In the genomic region with DNA sequence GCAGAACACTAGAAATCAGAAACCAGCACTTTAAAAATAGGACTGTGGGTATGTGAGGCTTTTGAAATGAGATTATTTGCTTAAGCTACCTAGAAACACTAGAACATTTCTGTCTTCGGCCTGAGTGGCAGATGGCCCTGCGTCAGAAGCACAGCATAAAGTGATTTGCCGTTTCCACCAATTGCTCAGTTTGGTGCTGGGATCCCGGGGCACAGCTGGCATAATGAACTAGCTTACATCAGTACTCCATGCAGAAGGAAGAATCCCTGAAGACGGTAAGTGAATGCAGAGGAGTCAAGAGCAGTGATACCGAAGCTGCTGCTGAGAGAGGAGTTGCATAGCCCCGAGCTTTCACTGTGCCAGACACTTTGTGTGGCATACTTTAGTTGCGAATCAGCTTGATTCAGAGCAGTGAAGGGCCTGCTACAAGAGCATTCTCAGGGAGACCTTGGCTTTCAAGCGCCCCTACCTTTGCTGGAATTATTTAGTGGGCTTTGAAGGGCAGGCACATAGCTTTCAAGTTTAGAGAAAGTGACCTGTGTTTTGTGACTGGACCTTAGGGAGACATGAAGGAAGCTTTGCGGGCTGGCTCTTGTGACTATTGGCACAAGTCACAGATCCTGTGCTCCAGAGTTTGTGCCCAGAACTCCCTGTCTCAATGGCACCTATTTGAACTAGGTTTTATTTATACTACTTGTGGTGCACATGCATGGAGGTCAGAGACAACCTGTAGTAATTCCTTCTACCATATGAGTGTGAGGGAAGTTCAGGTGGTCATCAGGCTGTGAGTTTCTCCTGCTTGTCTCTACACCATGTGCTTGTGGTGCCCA, we compare ENCODE assay signal across 10 mouse cellular contexts. TPM values are rescaled to one million over a fixed set of nuclear protein-coding genes. Genes with fewer than 3 reads are reported as not detected.
DNase-seq lines count a peak whose midpoint lies in the region; ATAC-seq lines count a peak whose summit lies in the region.
"Had no signal": no experiment of that assay in that cellular context is flagged by ENCODE, and none has a peak within 500 bp of the region (broad histone marks: within the 10 kb centered on the region; RNA-seq: fewer than 3 reads in every experiment).

No protein-coding gene starts in this region.

- 75% methylated on average over 10 of the region's 10 CpGs for WGBS in forebrain, embryonic 13.5 days
- 79% methylated on average over 10 of the region's 10 CpGs for WGBS in forebrain, embryonic 14.5 days
- WGBS in heart, embryonic 13.5 days, result 60% methylated on average over 10 of the region's 10 CpGs
- 77% methylated on average over 10 of the region's 10 CpGs for WGBS in kidney, embryonic 14.5 days
- WGBS in intestine, embryonic 15.5 days, result 74% methylated on average over 10 of the region's 10 CpGs

- intact Hi-C loops in left cerebral cortex, postnatal 36 days (cut with DNase I), result loop anchor here (10.0 kb wide), 2 partner anchors 205 to 315 kb away; no protein-coding TSS in a partner anchor

- H3K4me3 ChIP-seq in forebrain, embryonic 13.5 days, result no peak overlapping the region
- H3K4me3 ChIP-seq in forebrain, embryonic 14.5 days (ENCODE audit: low read depth, low read length), result no peak overlapping the region
- no peak overlapping the region for H3K4me3 ChIP-seq in heart, embryonic 13.5 days
- no peak overlapping the region for H3K4me3 ChIP-seq in kidney, embryonic 14.5 days (ENCODE audit: low read length)
- no peak overlapping the region for H3K4me3 ChIP-seq in intestine, embryonic 15.5 days (replicated peaks)
- H3K4me3 ChIP-seq: stomach, embryonic 15.5 days had no signal

- no peak for DNase-seq in forebrain, embryonic 14.5 days (ENCODE audit: low spot score)
- peak; percentile 53 for DNase-seq in Muller cell, postnatal 12 days (ENCODE audit: inconsistent ontology term)
- DNase-seq in left cerebral cortex, postnatal 36 days (ENCODE audit: low spot score in 2 of 2), result peak; percentile 74 to 75
- no peak for DNase-seq in testis, postnatal 14 days (ENCODE audit: low spot score)

- no peaks in the 10 kb centered on the region for H3K27me3 ChIP-seq in forebrain, embryonic 13.5 days
- H3K27me3 ChIP-seq in forebrain, embryonic 14.5 days (replicated peaks; ENCODE audit: control insufficient read depth, insufficient read depth, low read length), result no peaks in the 10 kb centered on the region
- H3K27me3 ChIP-seq in heart, embryonic 13.5 days (replicated peaks), result no peaks in the 10 kb centered on the region
- no peaks in the 10 kb centered on the region for H3K27me3 ChIP-seq in kidney, embryonic 14.5 days (ENCODE audit: control insufficient read depth, insufficient read depth, low read length)
- H3K27me3 ChIP-seq in intestine, embryonic 15.5 days (replicated peaks), result no peaks in the 10 kb centered on the region
- H3K27me3 ChIP-seq: stomach, embryonic 15.5 days had no signal

- H3K4me2 ChIP-seq in forebrain, embryonic 13.5 days, result no peak overlapping the region
- no peak overlapping the region for H3K4me2 ChIP-seq in forebrain, embryonic 14.5 days (ENCODE audit: low read length)
- no peak overlapping the region; the same call in 1 of the 2 replicates for H3K4me2 ChIP-seq in heart, embryonic 13.5 days
- no peak overlapping the region for H3K4me2 ChIP-seq in kidney, embryonic 14.5 days (replicated peaks; ENCODE audit: low read depth, low read length)
- no peak overlapping the region for H3K4me2 ChIP-seq in intestine, embryonic 15.5 days (replicated peaks)
- H3K4me2 ChIP-seq: stomach, embryonic 15.5 days had no signal

- ATAC-seq in forebrain, embryonic 13.5 days, result no peak
- no peak for ATAC-seq in forebrain, embryonic 14.5 days
- no peak for ATAC-seq in heart, embryonic 13.5 days (ENCODE audit: extremely low read depth, insufficient number of reproducible peaks, low FRiP score, low TSS enrichment)
- no peak for ATAC-seq in kidney, embryonic 14.5 days (ENCODE audit: low FRiP score, low TSS enrichment)
- ATAC-seq in intestine, embryonic 15.5 days, result no peak

- peaks cover 17% of the 10 kb centered on the region for H3K36me3 ChIP-seq in forebrain, embryonic 13.5 days (ENCODE audit: poor library complexity, severe bottlenecking)
- H3K36me3 ChIP-seq in forebrain, embryonic 14.5 days (ENCODE audit: control insufficient read depth, insufficient read depth, low read length), result peaks cover 18% of the 10 kb centered on the region
- peaks cover 26% of the 10 kb centered on the region for H3K36me3 ChIP-seq in heart, embryonic 13.5 days
- H3K36me3 ChIP-seq in kidney, embryonic 14.5 days (ENCODE audit: control insufficient read depth, insufficient read depth, low read length), result peaks cover 7% of the 10 kb centered on the region
- peaks cover 4% of the 10 kb centered on the region for H3K36me3 ChIP-seq in intestine, embryonic 15.5 days

- no peak overlapping the region for H3K9ac ChIP-seq in forebrain, embryonic 13.5 days
- no peak overlapping the region for H3K9ac ChIP-seq in forebrain, embryonic 14.5 days (ENCODE audit: low read length)
- 0 out of 2 replicates have a peak overlapping the region, but pooled peaks have one; percentile 20 for H3K9ac ChIP-seq in heart, embryonic 13.5 days
- no peak overlapping the region for H3K9ac ChIP-seq in kidney, embryonic 14.5 days (ENCODE audit: low read depth, low read length)
- H3K9ac ChIP-seq in intestine, embryonic 15.5 days, result no peak overlapping the region
- H3K9ac ChIP-seq: stomach, embryonic 15.5 days had no signal

- H3K4me1 ChIP-seq in forebrain, embryonic 13.5 days, result 0 out of 2 replicates have a peak, but pooled peaks cover 4% of the 10 kb centered on the region
- H3K4me1 ChIP-seq in forebrain, embryonic 14.5 days (ENCODE audit: control insufficient read depth, insufficient read depth, low read length), result no peaks in the 10 kb centered on the region
- H3K4me1 ChIP-seq in heart, embryonic 13.5 days, result peaks cover 34% of the 10 kb centered on the region
- H3K4me1 ChIP-seq in kidney, embryonic 14.5 days (ENCODE audit: control insufficient read depth, insufficient read depth, low read length), result no peaks in the 10 kb centered on the region
- no peaks in the 10 kb centered on the region for H3K4me1 ChIP-seq in intestine, embryonic 15.5 days (replicated peaks)
- H3K4me1 ChIP-seq: stomach, embryonic 15.5 days had no signal

- peak overlapping the region; percentile 25 for H3K27ac ChIP-seq in forebrain, embryonic 13.5 days
- H3K27ac ChIP-seq in forebrain, embryonic 14.5 days (ENCODE audit: low read depth, low read length), result no peak overlapping the region
- peak overlapping the region; percentile 68 for H3K27ac ChIP-seq in heart, embryonic 13.5 days (replicated peaks)
- H3K27ac ChIP-seq in kidney, embryonic 14.5 days (ENCODE audit: low read depth, low read length), result no peak overlapping the region
- no peak overlapping the region for H3K27ac ChIP-seq in intestine, embryonic 15.5 days
- H3K27ac ChIP-seq: stomach, embryonic 15.5 days had no signal

- H3K9me3 ChIP-seq in forebrain, embryonic 13.5 days (replicated peaks), result peaks cover 8% of the 10 kb centered on the region
- no peaks in the 10 kb centered on the region for H3K9me3 ChIP-seq in forebrain, embryonic 14.5 days (replicated peaks; ENCODE audit: control insufficient read depth, low read length)
- peaks cover 8% of the 10 kb centered on the region; the same call in 1 of the 2 replicates for H3K9me3 ChIP-seq in heart, embryonic 13.5 days
- H3K9me3 ChIP-seq in kidney, embryonic 14.5 days (ENCODE audit: control insufficient read depth, low read length), result no peaks in the 10 kb centered on the region; the same call in 1 of the 2 replicates
- no peaks in the 10 kb centered on the region for H3K9me3 ChIP-seq in intestine, embryonic 15.5 days
- H3K9me3 ChIP-seq: stomach, embryonic 15.5 days had no signal

RNA-seq across cellular contexts. Expression of a gene that starts 15.5 kb away (rescaled TPM):
- not detected in 2 replicates for polyA plus RNA-seq in forebrain, embryonic 13.5 days (2015; fragmentation: Nextera tagmentation; extraction: Ambion mirVana)
- not detected in 2 replicates for polyA plus RNA-seq in forebrain, embryonic 14.5 days (2014; fragmentation: Nextera tagmentation; extraction: Ambion mirVana)
- not detected in 2 replicates for polyA plus RNA-seq in heart, embryonic 13.5 days (2015; fragmentation: Nextera tagmentation; extraction: Ambion mirVana)
- not detected for total RNA-seq in left cerebral cortex, postnatal 36 days (2021)
- polyA plus RNA-seq in kidney, embryonic 14.5 days (2014; fragmentation: Nextera tagmentation; extraction: Ambion mirVana), result not detected in 2 replicates
- polyA plus RNA-seq in intestine, embryonic 15.5 days (2015; fragmentation: Nextera tagmentation; extraction: Ambion mirVana), result not detected in 2 replicates
- polyA plus RNA-seq: liver, embryonic 16.5 days; stomach, embryonic 15.5 days had no signal

RNA-seq across cellular contexts. Expression of a gene that starts 31.4 kb away (rescaled TPM):
- 108 and 112 TPM in 2 replicates for polyA plus RNA-seq in forebrain, embryonic 13.5 days (2015; fragmentation: Nextera tagmentation; extraction: Ambion mirVana)
- polyA plus RNA-seq in forebrain, embryonic 14.5 days (2014; fragmentation: Nextera tagmentation; extraction: Ambion mirVana), result 137 and 140 TPM in 2 replicates
- polyA plus RNA-seq in heart, embryonic 13.5 days (2015; fragmentation: Nextera tagmentation; extraction: Ambion mirVana), result 64.2 and 68.9 TPM in 2 replicates
- total RNA-seq in left cerebral cortex, postnatal 36 days (2021), result 100 to 1,000 TPM; 116 to 120 TPM
- 83.4 and 110 TPM in 2 replicates for polyA plus RNA-seq in kidney, embryonic 14.5 days (2014; fragmentation: Nextera tagmentation; extraction: Ambion mirVana)
- polyA plus RNA-seq in intestine, embryonic 15.5 days (2015; fragmentation: Nextera tagmentation; extraction: Ambion mirVana), result 64.8 and 69.3 TPM in 2 replicates

Comparison
In these comparisons a context has a peak if more than half of its experiments do, and no peak if none do; other contexts are left out.
1. H3K27ac ChIP-seq: peak in forebrain, embryonic 13.5 days (single experiment) and heart, embryonic 13.5 days (single experiment); none in forebrain, embryonic 14.5 days (single experiment), kidney, embryonic 14.5 days (single experiment) and intestine, embryonic 15.5 days (single experiment).
2. DNase-seq: peak in Muller cell, postnatal 12 days (single experiment) and left cerebral cortex, postnatal 36 days (2 of 2); none in forebrain, embryonic 14.5 days (single experiment) and testis, postnatal 14 days (single experiment).